Mouse (Mus musculus): ENCODE data around the gene Nav3.

- TF ChIP-seq POLR2A (IDR thresholded peaks at IDR 0.05; ENCODE audit: low read depth, low read length): no peak
- no peak for TF ChIP-seq CTCF (IDR thresholded peaks at IDR 0.05; ENCODE audit: extremely low read depth, insufficient read length, insufficient replicate concordance, low read depth, low read length)
These were observed 142.0 kb downstream of the Nav3 start for GRCm38 (mm10) chr10:110313959-110314358.
